Mouse (Mus musculus) CD4-positive, CD25-positive, alpha-beta regulatory T cell, adult 2 months (primary cell): ENCODE measurements around the gene Armt1.
"Not testable (repeated sequence)": the region's sequence is repeated elsewhere in the genome, so short reads cannot be mapped to it uniquely, and the experiment has no call there.

Experiments used
- DNase-seq: peaks from one replicate; pipeline ENCODE4 v3.0.0-alpha.2; 2012; ENCODE audit warnings: low read depth, low spot score

The Armt1 gene

GRCm38 (mm10) chr10:4433871-4434270 lies 1.6 kb downstream of the Armt1 start:
- DNase-seq: not testable (repeated sequence)

- DNase-seq: no peak
Observed at GRCm38 (mm10) chr10:4435416-4435815, 3.1 kb downstream of the Armt1 start.

GRCm38 (mm10) chr10:4456409-4456808 lies 24.1 kb downstream of the Armt1 start:
- DNase-seq: no peak

GRCm38 (mm10) chr10:4460201-4460600 lies 27.9 kb downstream of the Armt1 start:
- no peak for DNase-seq

- no peak for DNase-seq
Observed at GRCm38 (mm10) chr10:4465799-4466198, 33.5 kb downstream of the Armt1 start.

GRCm38 (mm10) chr10:4469406-4469805 lies 37.1 kb downstream of the Armt1 start:
- no peak for DNase-seq

- DNase-seq: no peak
Observed at GRCm38 (mm10) chr10:4473591-4473993, 41.3 kb downstream of the Armt1 start.

GRCm38 (mm10) chr10:4475431-4475830 lies 43.2 kb downstream of the Armt1 start:
- no peak for DNase-seq

GRCm38 (mm10) chr10:4476604-4477003 lies 44.3 kb downstream of the Armt1 start:
- DNase-seq: no peak

- DNase-seq: no peak
Observed at GRCm38 (mm10) chr10:4480929-4481328, 48.7 kb downstream of the Armt1 start.

GRCm38 (mm10) chr10:4481695-4482094 lies 49.4 kb downstream of the Armt1 start:
- DNase-seq: no peak

- DNase-seq: no peak
Observed at GRCm38 (mm10) chr10:4482355-4482754, 50.1 kb downstream of the Armt1 start, which contains the start of gene Ccdc170. Gene Ccdc170 (plus strand): TSS chr10:4482502.

- no peak for DNase-seq
Observed at GRCm38 (mm10) chr10:4483848-4484247, 51.6 kb downstream of the Armt1 start.

GRCm38 (mm10) chr10:4484986-4485385 lies 52.7 kb downstream of the Armt1 start:
- no peak for DNase-seq

- no peak for DNase-seq
Observed at GRCm38 (mm10) chr10:4489865-4490264, 57.6 kb downstream of the Armt1 start.

GRCm38 (mm10) chr10:4491281-4491680 lies 59.0 kb downstream of the Armt1 start:
- DNase-seq: no peak

- DNase-seq: no peak
Observed at GRCm38 (mm10) chr10:4492045-4492444, 59.8 kb downstream of the Armt1 start.

GRCm38 (mm10) chr10:4492909-4493308 lies 60.6 kb downstream of the Armt1 start:
- DNase-seq: no peak

- DNase-seq: no peak
Observed at GRCm38 (mm10) chr10:4503251-4503650, 71.0 kb downstream of the Armt1 start.
